Mouse (Mus musculus): ENCODE results near the gene Tomm7.
"Not testable (repeated sequence)": the region's sequence is repeated elsewhere in the genome, so short reads cannot be mapped to it uniquely, and the experiment has no call there.

Gene Tomm7

GRCm38 (mm10) chr5:23843674-23844530 is at the start of gene Tomm7:
Tomm7 (minus strand) TSS chr5:23844161.
- DNase-seq: peak; percentile 100

DNA sequence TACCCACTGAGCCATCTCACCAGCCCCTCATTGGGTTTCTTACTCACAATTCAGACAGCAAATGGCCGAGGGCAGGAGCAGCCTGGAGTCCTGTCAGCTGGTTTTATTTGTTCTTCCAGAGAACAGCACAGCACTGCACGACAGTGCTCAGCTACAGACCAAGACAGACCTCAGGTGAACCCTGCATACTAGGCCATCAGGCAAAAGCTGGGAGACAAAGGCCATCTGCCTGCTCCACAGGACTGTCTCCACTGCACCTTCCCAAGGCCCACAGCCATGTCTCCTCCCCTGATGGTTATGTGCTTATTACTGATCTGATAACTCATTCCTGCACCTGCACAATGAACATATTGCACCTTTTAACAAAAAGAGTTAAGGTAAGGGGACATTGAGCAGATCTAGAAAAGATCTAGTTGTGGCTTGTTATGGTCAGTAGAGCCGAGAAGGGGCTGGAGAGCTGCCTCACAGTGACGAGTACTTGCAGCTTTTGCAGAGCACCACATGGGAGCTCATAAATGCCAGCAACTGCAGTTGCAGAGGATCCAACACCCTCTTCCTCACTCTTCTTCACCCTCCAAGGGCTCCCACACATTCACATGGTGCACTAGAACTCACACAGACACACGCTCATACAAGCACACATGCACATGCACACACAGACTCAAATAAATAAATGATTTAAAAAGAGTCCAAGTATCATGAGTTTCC is 49.3 kb upstream of the Tomm7 start:
- no peak for DNase-seq

- DNase-seq: peak; percentile 95
These were observed 46.8 kb upstream of the Tomm7 start for GRCm38 (mm10) chr5:23890734-23891133.

DNA sequence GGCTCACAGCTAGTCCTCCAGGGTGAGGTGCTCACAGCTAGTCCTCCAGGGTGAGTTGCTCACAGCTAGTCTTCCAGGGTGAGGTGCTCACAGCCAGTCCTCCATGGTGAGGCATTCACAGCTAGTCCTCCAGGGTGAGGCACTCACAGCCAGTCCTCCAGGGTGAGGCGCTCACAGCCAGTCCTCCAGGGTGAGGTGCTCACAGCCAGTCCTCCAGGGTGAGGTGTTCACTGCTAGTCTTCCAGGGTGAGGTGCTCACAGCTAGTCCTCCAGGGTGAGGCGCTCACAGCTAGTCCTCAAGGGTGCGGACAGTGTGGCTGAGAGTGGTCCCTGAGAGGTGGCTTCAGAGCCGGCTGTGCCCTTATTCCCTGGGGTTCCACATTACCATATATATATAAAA is 45.5 kb upstream of the Tomm7 start:
- DNase-seq: peak; percentile 87

GRCm38 (mm10) chr5:23887111-23887510 is 43.1 kb upstream of the Tomm7 start:
- peak; percentile 90 for DNase-seq

GRCm38 (mm10) chr5:23874457-23874856 is 30.5 kb upstream of the Tomm7 start:
- DNase-seq: peak; percentile 97

DNA sequence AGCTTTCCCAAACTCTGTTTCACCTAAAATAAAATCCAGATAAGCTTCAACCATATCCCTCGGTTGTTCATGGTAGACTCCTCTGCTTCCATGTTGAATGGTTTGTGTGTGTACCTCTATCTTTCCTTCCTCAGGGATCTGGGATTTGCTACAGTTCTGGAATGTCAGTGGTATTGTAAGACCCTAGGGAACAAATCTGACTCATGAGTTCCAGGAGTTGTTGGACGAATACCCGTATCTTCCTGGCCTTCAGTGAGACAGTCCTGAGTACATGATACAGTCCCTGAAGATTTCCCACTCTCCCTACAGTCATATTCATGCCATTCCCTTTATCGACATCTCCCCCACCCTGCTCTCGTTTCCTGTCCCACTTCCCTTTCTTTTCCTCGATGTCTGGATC is 28.6 kb upstream of the Tomm7 start:
- DNase-seq: peak; percentile 46

GRCm38 (mm10) chr5:23871323-23871722 is 27.4 kb upstream of the Tomm7 start:
- DNase-seq: peak; percentile 46

DNA sequence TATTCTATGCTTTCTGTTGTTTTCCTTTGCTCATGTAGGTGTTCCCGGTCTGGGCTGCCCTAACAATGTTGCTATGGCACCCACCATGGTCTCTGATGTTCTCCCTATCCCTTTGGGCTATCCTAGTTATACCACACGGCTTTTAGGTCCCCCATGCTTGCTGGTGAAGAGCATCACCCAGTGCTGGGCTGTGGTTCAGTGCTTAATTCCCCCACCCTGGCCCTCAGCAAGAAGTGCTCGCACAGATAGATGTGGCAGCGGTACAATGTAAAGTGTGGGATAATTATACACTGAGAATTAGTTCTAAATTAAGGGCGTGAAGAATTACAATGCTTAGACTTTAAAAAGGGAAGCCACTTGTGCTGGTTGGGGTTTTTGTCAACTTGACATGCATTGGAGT is 22.0 kb upstream of the Tomm7 start:
- peak; percentile 75 for DNase-seq

DNA sequence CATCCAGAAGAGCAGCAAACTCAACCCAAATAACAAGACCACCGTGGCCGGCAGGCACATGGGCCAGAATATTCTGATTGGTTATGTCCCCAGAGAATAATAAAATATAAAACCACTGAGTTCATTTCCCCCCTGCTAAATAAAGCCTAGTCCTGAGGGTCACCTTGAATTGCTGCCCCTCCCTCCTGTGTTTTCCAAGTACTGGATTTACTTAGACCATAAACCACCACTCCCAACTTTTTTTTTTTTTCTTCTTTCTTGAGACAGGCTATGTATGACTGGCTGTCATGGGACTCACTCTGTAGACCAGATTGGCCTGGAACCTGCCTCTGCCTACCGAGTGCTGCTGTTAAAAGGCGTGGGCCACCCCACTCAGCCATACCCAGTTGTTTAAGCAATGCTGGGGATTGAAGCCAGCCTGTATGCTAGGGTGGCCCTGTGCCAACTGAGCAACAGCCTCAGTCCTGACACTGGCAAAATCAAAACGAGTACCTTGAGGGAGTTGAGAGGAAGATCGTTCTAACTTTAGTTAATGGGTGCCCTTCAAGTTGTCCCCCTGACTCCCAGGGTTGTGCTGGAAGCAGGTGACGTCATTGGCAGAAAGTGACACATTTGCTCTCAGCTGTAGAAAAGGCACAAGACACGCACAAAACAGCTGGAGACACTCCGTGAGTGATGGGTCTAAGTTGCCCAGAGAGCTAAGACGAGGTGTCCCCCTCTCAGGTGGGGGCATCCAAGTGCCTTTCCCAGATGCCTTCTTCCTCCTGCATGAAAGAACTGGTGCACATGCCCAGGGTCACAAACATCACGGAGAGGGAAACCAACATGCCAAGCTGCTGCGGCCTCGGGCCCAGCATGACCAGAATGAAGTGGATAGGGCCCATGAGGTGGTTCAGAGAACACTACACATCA is 20.3 kb upstream of the Tomm7 start:
- DNase-seq: peak; percentile 76

DNA sequence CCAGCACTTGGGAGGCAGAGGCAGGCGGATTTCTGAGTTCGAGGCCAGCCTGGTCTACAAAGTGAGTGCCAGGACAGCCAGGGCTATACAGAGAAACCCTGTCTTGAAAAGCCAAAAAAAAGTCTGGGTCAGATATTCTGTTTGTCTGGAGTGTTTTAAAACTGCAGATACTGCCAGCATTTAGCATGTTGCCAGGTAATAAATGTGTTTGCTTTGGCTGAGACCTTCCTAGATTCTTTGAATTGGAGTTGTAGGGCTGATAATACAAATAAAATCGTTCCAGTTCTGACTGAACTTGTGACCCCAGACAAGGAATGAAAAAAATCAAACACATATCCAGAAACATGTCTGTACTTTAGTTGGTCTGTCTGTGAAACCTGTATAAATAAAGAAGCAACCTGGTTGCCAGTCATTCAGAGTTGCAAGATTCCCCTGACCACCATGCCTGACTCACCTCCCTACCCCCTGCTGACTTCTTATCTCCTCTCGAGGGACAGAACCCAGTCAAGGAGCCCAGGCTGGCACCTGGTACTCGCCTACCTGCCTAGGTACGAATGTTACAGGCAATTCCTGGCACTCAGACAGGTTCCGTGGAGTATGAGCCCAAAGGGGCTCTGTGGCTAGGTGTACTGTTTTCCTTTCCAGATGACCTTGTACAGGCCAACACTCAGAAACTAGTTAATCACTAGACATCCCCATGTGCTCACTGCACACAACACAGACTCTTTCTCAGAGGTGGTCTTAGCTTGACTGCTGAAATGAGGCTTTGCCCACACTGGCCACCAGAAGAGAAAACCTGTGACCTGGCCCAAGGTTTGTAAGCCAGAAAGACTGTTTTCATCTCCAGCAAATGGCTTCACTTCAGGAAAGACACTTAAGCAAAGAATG is 19.4 kb upstream of the Tomm7 start:
- DNase-seq: peak; percentile 87

DNA sequence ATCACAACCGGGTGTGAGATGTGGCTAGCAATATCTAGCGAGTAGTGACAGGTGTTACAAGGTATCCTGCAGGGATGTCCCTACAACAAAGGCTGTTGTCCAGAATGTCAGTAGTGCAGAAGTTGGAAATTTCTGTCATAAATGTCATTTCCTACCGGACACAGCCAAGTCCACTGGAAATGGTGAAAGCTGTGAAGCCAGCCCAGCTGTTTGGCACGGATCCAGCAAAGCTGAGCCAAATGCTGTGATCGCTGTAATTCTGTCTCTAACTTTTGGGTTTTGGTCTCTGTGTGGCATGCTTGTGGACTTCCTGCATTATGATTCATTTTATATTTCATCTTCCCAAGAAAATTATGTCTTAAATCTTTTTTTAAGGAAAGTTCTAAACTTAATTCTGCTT is 18.3 kb upstream of the Tomm7 start:
- DNase-seq: peak; percentile 96

- peak; percentile 79 for DNase-seq
These were observed 17.8 kb upstream of the Tomm7 start for GRCm38 (mm10) chr5:23861721-23862120.

DNA sequence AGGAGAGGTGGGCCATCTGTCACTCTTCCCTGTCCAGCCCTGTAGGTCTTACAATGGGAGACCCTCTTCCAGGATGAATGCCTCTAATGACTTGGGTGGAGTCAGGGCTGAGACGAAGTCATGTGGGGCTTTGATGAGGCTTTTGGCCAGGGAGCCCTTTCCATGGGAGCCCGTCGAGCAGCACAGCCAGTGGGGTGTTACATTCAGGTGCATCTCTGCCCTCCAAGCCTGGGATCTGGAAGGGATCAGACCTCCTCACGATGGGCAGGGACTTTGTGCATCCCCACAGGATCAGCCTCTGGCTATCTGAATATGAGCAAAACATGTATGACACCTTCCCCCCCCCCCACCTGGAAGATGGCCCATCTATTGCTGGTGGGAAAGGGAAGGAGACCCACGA is 15.9 kb upstream of the Tomm7 start:
- peak; percentile 76 for DNase-seq

DNA sequence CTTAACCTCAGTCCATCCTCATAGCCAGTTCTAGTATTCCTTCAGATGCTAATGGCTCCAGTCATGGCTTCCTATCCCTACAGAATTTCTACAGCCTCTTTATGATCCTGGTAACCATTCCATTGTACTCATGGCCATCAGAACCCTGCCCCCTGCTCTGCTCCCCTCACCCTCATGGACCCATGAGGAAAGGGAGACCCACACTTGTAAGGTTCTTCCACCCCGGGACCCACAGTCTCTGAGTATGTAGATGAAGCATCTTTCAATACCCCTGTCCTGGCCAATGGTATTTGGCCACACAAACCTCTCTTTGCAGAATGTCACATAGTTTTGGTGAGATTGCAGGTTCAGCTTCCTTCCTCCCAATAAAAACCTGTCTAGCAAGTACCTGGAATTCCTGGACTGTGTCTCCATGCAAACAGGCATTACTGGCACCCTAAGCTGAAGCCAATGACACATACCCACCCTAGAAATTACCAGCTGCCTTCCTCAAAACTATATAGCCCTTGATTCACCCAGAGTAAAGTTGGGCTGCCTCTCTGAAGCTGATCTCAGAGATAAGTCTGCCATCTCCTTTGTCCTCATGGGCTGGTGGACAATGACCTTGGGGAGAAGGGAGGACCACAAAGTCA is 15.2 kb upstream of the Tomm7 start:
- DNase-seq: peak; percentile 55

GRCm38 (mm10) chr5:23858643-23859042 is 14.7 kb upstream of the Tomm7 start:
- DNase-seq: peak; percentile 64

DNA sequence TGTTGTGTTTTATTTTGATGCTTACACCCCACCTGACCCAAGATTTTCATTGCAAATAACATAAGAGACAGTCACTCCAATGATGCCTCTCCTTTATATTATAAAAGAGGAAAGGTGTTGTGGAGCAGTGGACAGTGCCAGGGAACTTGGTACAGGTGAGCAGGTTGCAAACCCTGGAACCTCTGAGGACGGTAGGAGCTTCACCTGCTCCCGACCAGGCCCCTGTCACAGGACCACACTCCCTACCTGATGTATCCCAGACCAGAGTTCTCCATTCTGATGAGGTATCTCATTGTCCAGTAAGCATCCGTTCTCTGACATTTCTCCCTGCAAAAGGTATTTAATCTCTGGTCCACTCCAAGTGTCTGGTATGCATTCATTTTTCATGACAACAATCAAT is 14.0 kb upstream of the Tomm7 start:
- peak; percentile 66 for DNase-seq

- peak; percentile 45 for DNase-seq
These were observed 13.2 kb upstream of the Tomm7 start for GRCm38 (mm10) chr5:23857189-23857588.

GRCm38 (mm10) chr5:23856164-23856563 is 12.2 kb upstream of the Tomm7 start:
- peak; percentile 79 for DNase-seq

- DNase-seq: peak; percentile 53
These were observed 11.5 kb upstream of the Tomm7 start for GRCm38 (mm10) chr5:23855484-23855883.

DNA sequence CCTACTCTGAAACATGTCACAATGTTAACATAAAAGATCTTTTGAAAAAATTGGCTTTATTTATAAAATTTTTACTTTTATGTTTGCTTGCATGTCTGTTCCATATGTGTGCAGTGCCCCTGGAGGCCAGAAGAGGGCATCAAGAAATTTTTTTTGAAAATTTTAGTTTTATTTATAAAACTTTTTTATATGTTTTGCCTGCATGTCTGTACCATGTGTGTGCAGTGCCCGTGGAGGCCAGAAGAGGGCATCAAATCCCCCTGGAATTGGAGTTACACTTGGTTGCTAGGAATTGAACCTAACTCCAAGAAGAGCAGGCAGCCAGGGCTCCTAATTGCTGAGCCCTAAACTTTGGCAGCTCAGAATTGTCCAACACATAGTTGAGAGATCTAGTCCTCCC is 9.0 kb upstream of the Tomm7 start:
- DNase-seq: peak; percentile 72

- DNase-seq: not testable (repeated sequence)
These were observed 7.2 kb upstream of the Tomm7 start for GRCm38 (mm10) chr5:23851160-23851555.

Measured in heart, adult 11 months (tissue).